Mouse (Mus musculus): Measurements from ENCODE around the gene Ifit2.

Ifit2 gene

DNA sequence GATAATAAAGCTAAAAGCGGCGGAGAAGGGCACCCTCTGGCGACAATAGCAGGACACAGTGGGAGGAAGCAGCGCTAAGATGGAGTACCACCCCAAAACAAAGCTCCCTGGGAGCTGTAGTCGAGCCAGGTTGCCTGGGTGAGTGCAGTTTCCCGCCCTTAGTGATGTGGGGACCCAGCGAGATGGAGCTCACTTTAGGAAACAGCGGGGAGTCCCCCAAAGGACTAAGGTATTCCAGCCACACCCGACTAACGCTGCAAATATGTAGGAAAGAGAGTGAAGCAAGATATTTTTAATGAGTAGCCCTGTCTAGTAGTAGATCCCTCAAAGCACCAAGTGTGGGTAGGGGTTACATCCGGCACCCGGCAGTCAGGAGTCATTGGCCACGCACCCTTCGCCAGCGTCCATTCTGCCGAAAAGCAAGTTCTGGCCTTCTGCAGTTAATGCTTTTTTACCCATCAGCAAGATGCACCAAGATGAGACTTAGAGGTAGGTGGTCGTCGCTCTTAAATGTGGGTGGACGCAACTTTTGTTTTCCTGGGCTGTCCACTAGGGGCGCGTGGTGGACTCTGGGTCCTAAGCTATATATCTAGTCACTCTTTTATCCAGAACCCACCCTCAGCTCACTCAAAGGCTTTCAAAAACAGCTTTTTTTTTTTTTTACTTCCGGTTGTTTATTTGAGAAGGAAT is at the start of gene Ifit2:
TSS of gene Ifit2 (plus strand) at position 161 of the 690 bp plus-strand sequence.
- DNase-seq (ENCODE audit: low spot score in 2 of 2) = peak; percentile 52 to 69

DNA sequence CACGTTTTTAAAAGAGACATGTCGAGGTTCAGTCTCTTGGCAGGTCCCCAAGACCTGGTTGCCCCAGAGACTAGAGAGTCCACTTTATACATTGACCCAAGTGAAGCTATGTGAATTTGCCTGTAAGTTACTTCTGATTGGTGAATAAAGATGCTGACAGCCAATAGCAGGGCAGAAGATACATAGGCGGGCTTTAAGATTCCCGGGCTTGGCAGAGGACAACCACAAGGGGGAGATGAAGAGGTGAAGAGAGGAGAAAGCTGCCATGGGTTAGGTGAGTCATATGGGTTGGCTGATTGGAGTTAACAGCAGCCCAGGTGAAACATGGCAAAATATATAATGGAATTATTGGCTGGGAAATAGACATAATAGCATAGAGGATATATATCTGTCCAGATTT is 49.7 kb upstream of the Ifit2 start:
- DNase-seq (ENCODE audit: low spot score in 2 of 2) = peak; percentile 71 to 85

DNA sequence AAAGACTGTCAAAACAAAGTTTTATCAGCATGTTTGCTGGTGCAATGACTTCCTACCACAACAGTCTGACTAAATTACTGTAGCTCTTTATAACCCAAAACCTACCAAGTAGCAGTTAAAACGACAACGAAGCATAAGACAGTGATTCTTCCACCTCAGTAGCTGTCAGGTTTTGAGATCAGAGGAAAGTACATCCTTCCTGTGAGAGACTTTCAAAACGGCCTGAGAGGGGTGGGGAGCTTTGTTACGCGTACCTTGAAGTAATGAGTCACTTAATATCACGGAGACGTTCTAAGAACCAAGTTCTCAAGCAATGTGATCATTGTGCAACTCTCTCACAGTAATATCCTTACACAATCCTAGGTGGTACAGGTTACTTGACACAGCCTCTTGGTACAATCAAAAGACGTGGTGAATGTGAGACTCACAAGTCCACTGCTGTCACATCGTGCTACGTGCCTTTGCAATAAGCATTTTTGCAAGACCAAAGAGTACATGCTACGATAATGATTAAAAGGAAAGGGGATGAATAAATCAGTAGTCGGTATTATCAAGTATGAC is 45.3 kb upstream of the Ifit2 start:
- DNase-seq (ENCODE audit: low spot score in 2 of 2) = no peak

DNA sequence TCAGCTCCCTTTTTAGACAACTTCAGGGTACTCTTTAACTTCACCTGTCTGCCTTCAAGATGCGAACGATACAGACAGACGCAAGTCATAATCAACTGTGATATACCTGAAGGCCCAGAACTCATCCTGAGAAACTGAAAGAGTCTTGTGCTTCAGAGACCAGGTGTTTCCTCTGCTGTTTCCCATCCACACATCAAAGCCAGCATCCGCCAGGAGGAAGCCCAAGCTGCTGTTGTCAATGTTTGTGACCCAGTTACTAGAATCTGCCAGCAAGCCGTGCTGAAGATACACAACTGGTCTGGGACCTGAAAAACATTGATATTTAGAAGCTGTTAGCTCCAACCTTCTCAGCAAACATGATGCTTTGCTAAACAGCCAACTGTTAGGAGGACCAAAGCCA is 39.8 kb upstream of the Ifit2 start:
- peak in 1 of 2 experiments; percentile 15 for DNase-seq (ENCODE audit: low spot score in 2 of 2)

DNA sequence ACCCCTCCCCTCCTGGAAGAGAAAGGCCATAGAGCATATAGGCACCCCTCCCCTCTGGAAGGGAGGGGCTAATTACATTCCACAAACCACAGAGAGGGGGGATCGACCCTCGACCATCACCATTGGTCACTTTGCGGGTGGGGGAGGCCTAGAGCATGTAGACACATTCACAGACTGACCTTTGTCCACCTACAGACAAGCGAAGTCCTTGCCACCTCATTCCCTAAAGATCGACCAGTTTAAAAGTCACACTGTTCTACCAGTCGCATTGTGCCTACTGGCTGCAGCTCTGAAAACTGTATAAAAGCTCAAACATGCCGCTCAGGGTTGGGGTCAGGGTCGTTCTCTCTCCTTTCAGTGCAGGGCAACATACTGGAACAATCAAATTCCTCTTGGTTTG is 39.0 kb upstream of the Ifit2 start:
- no peak for DNase-seq (ENCODE audit: low spot score in 2 of 2)

DNA sequence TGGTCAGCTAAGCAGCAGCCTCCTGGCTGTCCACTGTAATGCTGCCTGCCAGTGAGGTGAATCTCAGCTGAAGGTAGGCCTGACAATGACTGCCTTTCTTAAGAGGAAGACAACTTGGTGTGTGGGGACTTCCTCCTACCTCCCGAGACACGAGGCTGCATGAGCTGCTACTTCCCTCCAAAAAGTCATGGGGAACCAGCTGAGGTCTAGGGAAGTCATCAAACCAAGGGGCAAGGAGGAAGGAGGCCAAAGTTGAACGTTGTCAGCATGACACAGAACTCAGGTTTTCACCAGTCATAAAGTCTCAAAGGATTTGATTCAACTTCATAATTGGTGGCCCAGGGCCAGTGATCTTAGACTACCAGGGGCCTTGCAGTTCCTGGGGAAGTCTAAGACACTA is 34.8 kb upstream of the Ifit2 start:
- DNase-seq (ENCODE audit: low spot score in 2 of 2) = peak in 1 of 2 experiments; percentile 26

DNA sequence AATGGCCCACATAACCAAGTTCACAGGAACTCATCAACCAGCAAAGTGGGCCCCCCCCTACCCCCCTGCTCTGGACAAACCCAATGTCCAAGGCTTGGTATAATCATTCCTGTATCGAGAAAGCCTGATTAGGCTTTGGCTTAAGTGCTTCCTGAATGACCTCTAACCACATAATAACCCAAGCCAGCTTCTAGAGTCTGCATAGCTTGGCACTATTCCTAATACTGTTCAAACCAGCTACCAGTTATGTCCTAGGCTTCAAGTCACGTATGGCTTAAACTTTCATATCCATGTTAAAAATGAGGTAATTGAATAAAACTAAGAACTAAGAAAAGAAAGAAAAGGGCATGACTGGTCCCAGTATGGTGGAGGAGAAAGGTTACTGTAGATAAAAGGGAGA is 34.1 kb upstream of the Ifit2 start:
- no peak for DNase-seq (ENCODE audit: low spot score in 2 of 2)

DNA sequence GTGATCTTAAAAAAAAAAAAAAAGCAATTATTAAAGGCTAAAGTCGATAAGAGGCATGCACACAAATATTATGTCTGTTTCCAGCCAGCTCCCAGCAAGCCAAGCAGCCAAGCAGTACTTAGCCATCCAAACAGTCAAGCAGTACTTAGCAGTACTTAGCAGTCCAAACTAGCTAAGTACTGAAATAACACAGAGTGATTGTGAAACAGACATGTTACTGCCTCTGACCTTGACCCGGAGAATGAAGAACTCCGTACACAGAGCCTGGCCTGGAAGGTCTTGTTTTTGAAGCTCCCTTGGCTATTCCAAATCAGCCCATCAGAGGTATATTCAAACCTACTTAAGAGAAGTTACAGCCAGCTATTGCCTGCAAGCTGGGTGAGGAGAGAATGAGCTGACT is 33.3 kb upstream of the Ifit2 start:
- no peak for DNase-seq (ENCODE audit: low spot score in 2 of 2)

DNA sequence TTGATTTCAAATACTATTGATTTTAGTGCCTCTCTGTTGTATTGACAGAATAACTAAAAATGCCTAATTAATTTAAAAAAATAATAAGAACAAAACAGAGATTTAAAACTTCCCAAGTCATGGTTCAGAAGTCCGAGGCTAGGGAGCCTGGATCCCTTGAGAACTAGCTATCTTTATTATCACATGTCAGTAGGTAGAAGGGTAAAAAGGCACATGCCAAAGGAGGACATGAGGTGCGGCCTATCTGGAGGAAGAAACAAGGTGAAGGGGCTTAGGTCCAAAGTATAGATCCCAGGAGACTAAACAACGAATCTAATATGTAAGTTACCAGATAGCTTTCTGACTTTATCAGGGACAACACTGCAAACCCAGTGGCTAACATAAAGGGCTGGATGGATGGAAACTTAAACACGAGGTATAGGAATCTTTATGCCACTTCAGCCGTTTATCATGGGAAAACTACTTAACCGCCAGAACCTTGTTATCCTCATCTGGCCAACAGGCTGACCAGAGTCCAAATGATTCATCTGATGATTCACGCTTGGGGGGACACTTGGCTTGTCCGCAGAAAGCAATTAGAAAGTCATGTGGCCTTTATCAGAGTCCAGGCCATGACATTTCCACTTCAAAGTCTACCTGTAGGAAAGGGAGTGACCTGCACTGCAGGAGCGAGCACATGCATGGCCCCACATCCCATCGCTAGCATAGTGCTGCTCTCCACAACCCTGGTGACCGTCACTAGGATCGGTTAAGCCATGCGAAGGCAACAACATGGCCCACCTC is 32.5 kb upstream of the Ifit2 start:
- DNase-seq (ENCODE audit: low spot score in 2 of 2) = no peak

DNA sequence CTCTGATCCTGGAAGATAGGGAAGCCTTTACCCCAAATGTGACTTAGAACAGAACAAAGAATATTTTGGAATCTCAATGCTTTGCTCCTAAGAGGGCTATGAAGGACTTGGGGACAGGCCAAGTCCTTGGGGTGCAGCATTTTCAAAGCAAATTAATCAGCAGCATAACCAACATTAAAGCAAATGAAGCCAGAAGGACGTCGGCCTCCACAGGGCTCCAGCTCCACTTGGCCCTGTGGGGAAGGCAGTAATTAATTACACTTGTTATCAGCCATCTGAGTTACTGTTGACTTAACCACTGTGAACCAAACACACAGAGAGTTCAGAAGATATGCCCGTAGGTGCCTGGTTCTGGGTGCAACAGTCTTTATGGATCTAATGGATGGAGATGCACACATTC is 31.7 kb upstream of the Ifit2 start:
- no peak for DNase-seq (ENCODE audit: low spot score in 2 of 2)

DNA sequence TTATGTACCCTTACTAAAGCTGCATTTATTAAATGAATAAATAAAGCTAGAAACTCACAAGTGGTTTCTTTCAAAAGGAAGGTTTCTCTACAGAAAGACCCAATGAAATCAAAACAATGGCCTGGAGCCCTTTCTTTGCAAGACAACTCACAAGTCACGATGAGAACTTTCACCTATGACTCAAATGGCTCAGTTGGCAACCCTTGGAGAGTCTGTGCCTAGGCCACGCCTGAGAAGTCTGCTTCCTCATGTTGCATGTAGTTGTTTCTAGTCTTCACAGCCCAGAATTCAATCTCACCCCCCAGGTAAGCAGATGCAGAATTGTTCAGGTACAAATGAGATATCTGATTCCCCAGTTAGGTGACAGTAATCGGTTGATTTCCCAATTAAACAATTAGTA is 30.8 kb upstream of the Ifit2 start:
- DNase-seq (ENCODE audit: low spot score in 2 of 2) = no peak

DNA sequence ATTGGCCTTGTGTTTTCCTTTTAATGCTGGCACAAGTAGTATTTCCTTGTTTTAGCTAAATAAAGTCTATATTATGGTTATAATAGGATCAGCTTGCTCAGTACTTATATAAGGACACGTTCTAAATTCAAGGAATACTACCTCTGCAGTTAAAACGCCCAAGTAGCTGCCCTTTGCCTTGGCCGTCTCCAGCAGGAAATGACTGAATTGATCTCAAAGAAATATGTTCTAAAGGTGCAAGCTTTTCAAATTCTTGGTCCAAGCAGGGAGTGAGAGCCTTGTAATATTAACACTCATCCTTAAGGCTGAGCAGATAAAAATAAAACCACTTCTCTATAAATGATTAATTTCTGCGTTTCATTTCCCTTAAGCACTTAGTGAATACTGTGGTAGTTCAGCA is 30.4 kb upstream of the Ifit2 start:
- no peak for DNase-seq (ENCODE audit: low spot score in 2 of 2)

DNA sequence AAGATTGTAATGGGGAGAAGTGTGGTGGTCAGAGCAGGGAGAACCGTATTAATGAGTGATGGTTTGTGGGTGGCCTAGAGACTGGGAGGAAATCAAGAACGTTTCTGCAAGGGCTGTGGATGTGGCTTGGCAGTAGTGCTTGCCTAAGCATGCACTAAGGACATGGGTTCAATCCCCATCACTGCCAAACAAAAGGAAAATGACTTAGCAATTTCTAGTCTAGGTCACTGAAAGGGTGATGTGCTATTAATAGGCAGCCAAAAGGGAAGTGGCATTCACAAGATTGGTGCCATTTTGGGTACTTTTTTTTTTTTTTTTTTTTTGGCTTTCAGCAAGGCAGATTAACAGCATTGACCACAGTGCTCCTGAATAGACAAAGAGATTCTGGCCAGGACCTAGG is 29.1 kb upstream of the Ifit2 start:
- no peak for DNase-seq (ENCODE audit: low spot score in 2 of 2)

DNA sequence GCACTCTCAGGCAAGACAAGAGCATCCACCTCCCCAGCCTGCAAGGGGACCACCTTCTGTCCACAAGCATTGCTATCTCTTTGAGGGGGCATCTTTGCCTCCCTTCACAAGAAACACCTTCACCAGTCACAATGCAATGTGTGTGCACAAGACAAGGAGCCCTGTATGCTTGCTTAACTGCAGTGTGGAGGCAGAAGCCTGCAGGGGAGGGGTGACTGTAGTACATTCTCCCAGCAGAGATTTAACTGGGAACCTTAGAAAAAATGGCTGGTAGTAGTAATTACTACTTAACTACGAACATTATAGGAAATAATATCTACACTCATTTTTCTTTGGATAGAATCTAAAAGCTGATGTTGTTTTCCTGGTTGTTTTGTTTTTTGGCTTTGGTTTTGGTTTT is 28.5 kb upstream of the Ifit2 start:
- no peak for DNase-seq (ENCODE audit: low spot score in 2 of 2)

DNA sequence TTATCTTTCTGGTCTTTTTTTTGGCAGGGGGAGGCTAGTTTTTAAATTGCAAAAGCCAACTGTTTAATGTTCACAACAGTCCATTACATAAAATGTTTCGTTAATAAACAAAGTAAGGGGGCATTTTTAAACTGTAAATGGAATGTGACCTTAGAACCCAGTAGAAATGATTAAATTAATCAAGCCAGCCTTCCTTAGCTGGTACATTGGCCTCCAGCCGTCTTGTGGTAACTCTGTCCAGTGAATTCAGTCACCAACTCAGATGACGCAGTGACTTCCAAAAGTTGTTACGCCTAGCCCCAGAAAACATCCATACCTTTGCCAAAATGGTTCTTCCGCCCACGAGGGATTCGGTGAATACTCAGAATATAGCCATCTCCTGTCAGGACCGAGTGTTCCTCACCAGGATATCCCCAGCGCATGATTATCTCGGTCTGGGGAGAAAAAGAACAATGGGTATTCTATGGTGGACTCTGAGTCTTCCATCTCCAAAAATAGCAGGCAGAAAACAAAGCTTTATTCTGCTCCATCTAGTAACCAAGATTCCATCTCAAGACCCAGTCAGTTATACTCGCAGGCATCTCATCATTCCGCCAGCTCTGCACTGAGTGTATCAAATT is 27.3 kb upstream of the Ifit2 start:
- DNase-seq (ENCODE audit: low spot score in 2 of 2) = no peak

DNA sequence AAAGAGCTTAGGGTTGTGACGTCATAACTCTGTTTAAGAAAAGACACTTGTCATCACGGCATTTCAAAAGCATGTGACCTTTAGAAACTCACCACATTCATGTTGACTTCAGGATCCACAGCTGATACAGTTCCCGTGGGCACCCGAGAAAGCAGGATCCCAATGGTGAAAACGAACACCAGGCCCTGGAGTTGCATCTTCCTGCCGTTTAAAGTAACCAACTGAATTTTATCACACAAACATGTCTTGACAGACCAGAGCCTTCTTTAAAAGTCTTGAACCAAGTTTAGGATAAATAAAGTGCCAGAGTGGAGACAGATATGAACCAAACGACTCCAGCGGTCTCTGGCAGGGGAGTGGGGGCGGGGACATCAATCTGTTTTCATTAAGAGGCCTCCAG is 25.8 kb upstream of the Ifit2 start:
- DNase-seq (ENCODE audit: low spot score in 2 of 2) = no peak

DNA sequence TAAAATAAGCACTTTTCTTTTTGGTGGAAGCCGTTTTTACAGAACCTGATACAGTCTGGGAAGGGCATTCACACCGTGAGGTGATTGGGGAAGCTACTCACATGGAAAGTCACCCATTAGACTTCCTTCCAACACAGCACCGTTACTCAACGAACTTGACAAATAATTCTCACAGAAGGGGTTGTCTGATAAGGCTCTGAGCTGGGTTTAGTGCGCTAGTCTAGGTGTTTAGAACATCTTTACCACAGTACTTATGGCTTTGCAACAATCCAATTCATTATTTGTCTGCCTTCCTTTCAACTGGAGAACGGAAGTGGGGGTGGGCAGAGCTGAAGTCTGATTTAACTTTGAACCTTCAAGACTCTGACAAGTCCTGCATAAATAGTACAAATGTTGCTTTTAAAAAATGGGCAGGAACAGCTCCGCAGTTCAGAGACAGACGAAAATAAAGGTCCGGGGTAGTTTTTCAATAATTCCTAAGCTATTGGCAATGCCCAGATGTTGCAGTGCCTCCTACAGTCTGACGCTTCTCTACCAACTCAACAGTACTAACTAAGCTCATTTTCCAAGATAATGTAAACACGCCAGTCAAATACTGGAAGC is 24.1 kb upstream of the Ifit2 start:
- DNase-seq (ENCODE audit: low spot score in 2 of 2) = peak; percentile 7 to 9

DNA sequence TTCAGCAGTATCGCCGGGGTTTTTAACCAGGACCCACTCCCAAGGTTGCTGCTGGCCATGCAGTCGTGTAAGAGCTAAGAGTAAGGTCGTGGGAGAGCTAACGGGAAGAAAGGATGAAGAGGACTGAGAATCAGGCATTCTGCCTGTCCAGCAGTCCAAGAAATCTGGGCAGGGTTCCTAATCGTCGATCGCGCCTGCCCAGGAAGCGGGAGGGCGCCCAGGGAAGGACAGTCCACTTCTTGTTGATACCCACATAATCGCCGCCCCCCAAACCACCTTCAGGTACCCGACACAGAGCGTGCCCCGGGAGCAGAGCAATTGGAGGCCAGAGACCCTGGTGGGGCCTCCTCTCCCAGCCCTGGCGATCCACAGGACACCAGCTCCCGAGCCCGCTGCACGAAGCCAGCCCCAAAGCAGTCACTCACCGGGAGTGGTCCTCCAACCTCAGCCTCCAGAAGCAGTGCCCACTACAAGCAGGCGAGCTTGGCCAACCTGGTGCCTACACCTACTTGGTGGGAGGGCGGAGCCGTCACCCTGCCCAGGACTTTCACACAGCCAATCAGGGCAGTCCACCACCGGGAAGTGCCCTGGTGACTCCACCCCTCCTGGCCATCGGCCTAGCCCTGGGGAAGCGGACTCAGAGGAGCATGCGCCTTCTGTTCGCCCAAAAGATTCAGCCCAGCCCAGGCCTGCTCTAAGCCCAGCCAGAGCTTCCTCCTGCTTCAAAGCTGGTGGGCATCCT is 23.4 kb upstream of the Ifit2 start, which contains the start of gene Lipa:
TSS of gene Lipa (minus strand) at position 534 of the 742 bp plus-strand sequence.
- DNase-seq (ENCODE audit: low spot score in 2 of 2) = peak; percentile 87 to 88

DNA sequence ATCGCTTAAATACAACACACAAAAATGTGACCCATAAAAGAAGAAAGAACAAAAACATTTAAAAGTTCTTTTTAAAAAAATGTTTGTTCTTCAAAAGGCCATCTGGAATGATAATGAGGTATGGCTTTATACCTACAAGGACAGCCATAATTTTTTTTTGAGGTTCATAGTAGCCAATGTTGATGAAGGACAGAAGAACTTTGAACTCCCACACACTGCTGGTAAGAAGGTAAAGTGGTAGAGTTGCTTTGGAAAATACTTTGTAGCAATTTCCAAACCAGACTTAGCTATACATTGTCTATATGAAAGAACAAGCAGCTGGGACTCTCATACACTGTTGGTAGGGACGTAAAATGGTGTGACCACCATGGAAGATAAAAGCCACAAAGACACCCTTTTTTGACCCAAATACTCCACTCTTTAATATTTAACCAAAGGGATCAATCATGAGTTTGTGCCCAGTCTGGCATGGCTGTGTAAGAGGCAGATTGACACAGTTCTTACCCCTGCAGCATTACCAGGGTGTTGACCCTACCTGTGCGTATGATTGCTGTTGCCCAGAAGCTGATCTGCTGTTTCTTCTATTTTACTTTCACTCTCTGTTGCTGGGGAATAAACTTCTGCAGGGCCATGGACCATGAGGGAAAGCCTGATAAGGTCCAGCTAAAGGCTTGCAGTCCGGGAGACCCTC is 18.3 kb upstream of the Ifit2 start:
- no peak for DNase-seq (ENCODE audit: low spot score in 2 of 2)

DNA sequence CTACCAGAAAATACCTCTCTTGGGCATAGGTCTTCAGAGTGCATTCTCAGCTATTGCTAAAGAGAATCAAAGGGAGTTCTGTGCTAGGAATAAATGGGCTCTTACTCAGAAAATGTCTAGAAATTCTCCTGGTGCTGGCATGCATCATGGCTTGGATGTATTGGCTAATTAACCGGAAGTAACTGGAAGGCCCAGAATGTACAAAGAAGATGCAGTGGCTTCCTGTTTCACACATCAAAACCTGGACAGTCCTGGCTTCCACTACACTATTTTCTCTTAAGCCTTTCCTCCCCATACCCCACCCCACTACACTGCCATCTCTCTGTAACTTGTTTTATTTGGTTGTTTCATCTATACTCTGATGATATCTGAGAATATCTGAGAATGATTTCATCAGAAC is 11.1 kb upstream of the Ifit2 start:
- no peak for DNase-seq (ENCODE audit: low spot score in 2 of 2)

DNA sequence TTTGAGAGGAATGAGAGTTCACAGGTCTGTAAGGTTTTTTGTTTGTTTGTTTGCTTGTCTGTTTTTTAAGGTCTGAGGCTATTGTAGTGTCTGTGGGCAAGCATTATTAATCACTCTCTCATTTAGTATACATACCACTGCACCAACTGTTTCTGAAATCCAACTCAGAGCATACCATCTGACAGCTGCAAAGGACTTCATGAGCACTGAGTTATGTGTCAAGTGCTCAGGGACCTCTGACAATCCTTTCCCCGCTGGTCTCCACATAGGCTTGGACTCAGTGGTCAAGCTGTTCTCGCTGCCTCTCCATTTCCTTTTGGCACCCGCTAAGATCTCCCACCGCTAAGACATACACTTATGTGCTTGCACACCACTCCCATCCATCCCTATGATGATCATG is 4.3 kb upstream of the Ifit2 start:
- DNase-seq (ENCODE audit: low spot score in 2 of 2) = no peak

All from natural killer cell, adult 2 months (primary cell).